Mouse (Mus musculus) frontal cortex, postnatal 25 days (tissue): ENCODE measurements around the gene Mapk10.

ENCODE experiments used
- DNase-seq, 2 experiments: peaks; one replicate each; pipeline ENCODE4 v3.0.0; 2022; ENCODE audit warnings: low spot score in 2 of 2

Mapk10 gene

GRCm38 (mm10) chr5:103211101-103211848 lies at the start of gene Mapk10:
Gene Mapk10, minus strand, starts transcription at chr5:103211334.
- peak; percentile 63 to 79 for DNase-seq

GRCm38 (mm10) chr5:103256144-103256543 lies 45.0 kb upstream of the Mapk10 start:
- DNase-seq, result no peak

- DNase-seq, result no peak
Measured at GRCm38 (mm10) chr5:103242430-103242829, 31.3 kb upstream of the Mapk10 start.

- no peak for DNase-seq
Measured at GRCm38 (mm10) chr5:103231822-103232221, 20.7 kb upstream of the Mapk10 start.

GRCm38 (mm10) chr5:103230334-103230733 lies 19.2 kb upstream of the Mapk10 start:
- no peak for DNase-seq

GRCm38 (mm10) chr5:103229321-103229720 lies 18.2 kb upstream of the Mapk10 start:
- no peak for DNase-seq

- no peak for DNase-seq
Measured at GRCm38 (mm10) chr5:103221997-103222396, 10.9 kb upstream of the Mapk10 start.

GRCm38 (mm10) chr5:103210644-103211043 lies 490 bp downstream of the Mapk10 start:
- no peak for DNase-seq

GRCm38 (mm10) chr5:103210018-103210417 lies 1.1 kb downstream of the Mapk10 start:
- DNase-seq, result no peak

- DNase-seq, result no peak
Measured at GRCm38 (mm10) chr5:103209486-103209885, 1.6 kb downstream of the Mapk10 start.

GRCm38 (mm10) chr5:103208869-103209268 lies 2.3 kb downstream of the Mapk10 start:
- DNase-seq, result no peak

GRCm38 (mm10) chr5:103208021-103208511 lies 3.1 kb downstream of the Mapk10 start:
- no peak for DNase-seq

- DNase-seq, result no peak
Measured at GRCm38 (mm10) chr5:103197796-103198325, 13.3 kb downstream of the Mapk10 start.

- no peak for DNase-seq
Measured at GRCm38 (mm10) chr5:103194549-103194948, 16.6 kb downstream of the Mapk10 start.

GRCm38 (mm10) chr5:103193700-103194099 lies 17.4 kb downstream of the Mapk10 start:
- no peak for DNase-seq

GRCm38 (mm10) chr5:103191577-103191976 lies 19.6 kb downstream of the Mapk10 start:
- no peak for DNase-seq

GRCm38 (mm10) chr5:103184256-103184655 lies 26.9 kb downstream of the Mapk10 start:
- DNase-seq, result no peak

GRCm38 (mm10) chr5:103181622-103182021 lies 29.5 kb downstream of the Mapk10 start:
- no peak for DNase-seq

GRCm38 (mm10) chr5:103177010-103177409 lies 34.1 kb downstream of the Mapk10 start:
- DNase-seq, result no peak

GRCm38 (mm10) chr5:103175989-103176388 lies 35.1 kb downstream of the Mapk10 start:
- no peak for DNase-seq

GRCm38 (mm10) chr5:103174607-103175006 lies 36.5 kb downstream of the Mapk10 start:
- DNase-seq, result peak; percentile 31 to 57

GRCm38 (mm10) chr5:103171207-103171606 lies 39.9 kb downstream of the Mapk10 start:
- DNase-seq, result no peak

- DNase-seq, result no peak
Measured at GRCm38 (mm10) chr5:103167371-103167770, 43.8 kb downstream of the Mapk10 start.
